Mouse (Mus musculus) v-Abl transformed pro-B cells (cell line): ENCODE measurements around the gene Katnbl1.
"Not testable (repeated sequence)": the region's sequence is repeated elsewhere in the genome, so short reads cannot be mapped to it uniquely, and the experiment has no call there.

Experiments used
- in situ Hi-C, 2 experiments: fragments of 400-800 bp; cut with MboI; formaldehyde crosslinking; loops; one replicate each; pipeline ENCODE4 v1.15.1; 2025; ENCODE audit not compliant: unreplicated experiment in 2 of 2

Gene Katnbl1

GRCm38 (mm10) chr2:112390843-112391242, 11.8 kb downstream of the Katnbl1 start:
- in situ Hi-C loops = loop anchor here (5.0 to 25.0 kb wide), 4 partner anchors 36 to 1446 kb away; partner anchors contain the start of genes Arhgap11a (in 1 of the 2) and Scg5 (in 1 of the 2)

- in situ Hi-C loops = loop anchor here (5.0 to 25.0 kb wide), 4 partner anchors 36 to 1446 kb away; partner anchors contain the start of genes Arhgap11a (in 1 of the 2) and Scg5 (in 1 of the 2)
Measured at GRCm38 (mm10) chr2:112391346-112392000, 12.5 kb downstream of the Katnbl1 start.

- in situ Hi-C loops = loop anchor here (5.0 to 25.0 kb wide), 4 partner anchors 35 to 1445 kb away; partner anchors contain the start of genes Arhgap11a (in 1 of the 2) and Scg5 (in 1 of the 2)
Measured at GRCm38 (mm10) chr2:112392689-112393088, 13.7 kb downstream of the Katnbl1 start.

GRCm38 (mm10) chr2:112393958-112394357, 14.9 kb downstream of the Katnbl1 start:
- in situ Hi-C loops = loop anchor here (5.0 to 25.0 kb wide), 4 partner anchors 33 to 1443 kb away; partner anchors contain the start of genes Arhgap11a (in 1 of the 2) and Scg5 (in 1 of the 2)

- in situ Hi-C loops = loop anchor here in 1 of 2 experiments (25.0 kb wide), 2 partner anchors 366 to 1441 kb away; partner anchors contain the start of genes Arhgap11a and Scg5
Measured at GRCm38 (mm10) chr2:112396649-112397048, 17.6 kb downstream of the Katnbl1 start.

DNA sequence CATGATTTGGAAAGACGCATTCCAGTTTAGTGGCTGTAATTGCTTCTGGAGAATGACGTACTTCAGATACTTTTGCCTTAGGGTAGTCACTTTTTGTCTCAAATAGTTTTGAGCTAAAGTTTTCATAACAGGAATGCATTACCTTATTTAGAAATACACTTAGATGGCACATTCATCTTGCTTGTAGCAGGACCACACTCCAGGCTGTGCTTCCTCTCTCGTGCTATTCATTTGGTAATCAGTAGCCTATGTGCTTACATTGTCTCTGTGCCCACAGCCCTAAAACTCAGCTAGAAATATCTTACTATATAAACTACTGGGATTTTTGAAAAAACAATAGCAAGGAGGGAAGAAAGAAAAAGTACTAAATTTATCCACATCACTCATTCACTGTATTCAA, 28.0 kb downstream of the Katnbl1 start:
- in situ Hi-C loops = no loop called here

- in situ Hi-C loops = loop anchor here in 1 of 2 experiments (5.0 kb wide), 1 partner anchor 33 kb away; no protein-coding TSS in a partner anchor
Measured at GRCm38 (mm10) chr2:112425308-112425707, 46.3 kb downstream of the Katnbl1 start.

GRCm38 (mm10) chr2:112428534-112428933, 49.5 kb downstream of the Katnbl1 start:
- in situ Hi-C loops = loop anchor here in 1 of 2 experiments (5.0 kb wide), 1 partner anchor 36 kb away; no protein-coding TSS in a partner anchor

GRCm38 (mm10) chr2:112429665-112430064, 50.7 kb downstream of the Katnbl1 start:
- in situ Hi-C loops = loop anchor here in 1 of 2 experiments (5.0 kb wide), 1 partner anchor 37 kb away; no protein-coding TSS in a partner anchor

- in situ Hi-C loops = no loop called here
Measured at GRCm38 (mm10) chr2:112430403-112430802, 51.4 kb downstream of the Katnbl1 start.

DNA sequence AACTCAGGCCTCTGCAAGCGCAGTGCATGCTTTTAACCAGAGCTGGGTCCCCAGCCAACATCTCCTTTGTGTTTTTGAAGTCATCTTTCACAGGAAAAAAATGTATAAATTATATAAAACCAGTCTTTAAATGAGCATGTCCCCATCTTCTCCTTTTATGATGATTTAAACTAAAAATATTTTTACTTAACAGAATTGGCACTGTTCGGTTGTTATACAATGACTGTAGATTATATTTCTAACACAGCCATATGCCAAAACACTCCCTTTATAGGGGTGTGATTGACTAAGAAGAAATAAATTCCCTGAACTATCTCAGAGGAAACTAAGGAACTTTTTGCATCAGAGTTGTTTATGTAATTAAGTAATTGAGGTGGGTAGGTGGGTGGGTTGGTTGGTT, 53.5 kb downstream of the Katnbl1 start:
- in situ Hi-C loops = no loop called here

GRCm38 (mm10) chr2:112433359-112433758, 54.3 kb downstream of the Katnbl1 start:
- in situ Hi-C loops = no loop called here

GRCm38 (mm10) chr2:112436292-112436691, 57.3 kb downstream of the Katnbl1 start:
- in situ Hi-C loops = loop anchor here in 1 of 2 experiments (5.0 kb wide), 1 partner anchor 44 kb away; no protein-coding TSS in a partner anchor

- in situ Hi-C loops = loop anchor here in 1 of 2 experiments (5.0 kb wide), 1 partner anchor 45 kb away; no protein-coding TSS in a partner anchor
Measured at GRCm38 (mm10) chr2:112437589-112437988, 58.6 kb downstream of the Katnbl1 start.

- in situ Hi-C loops = no loop called here
Measured at GRCm38 (mm10) chr2:112443491-112443890, 64.5 kb downstream of the Katnbl1 start.

DNA sequence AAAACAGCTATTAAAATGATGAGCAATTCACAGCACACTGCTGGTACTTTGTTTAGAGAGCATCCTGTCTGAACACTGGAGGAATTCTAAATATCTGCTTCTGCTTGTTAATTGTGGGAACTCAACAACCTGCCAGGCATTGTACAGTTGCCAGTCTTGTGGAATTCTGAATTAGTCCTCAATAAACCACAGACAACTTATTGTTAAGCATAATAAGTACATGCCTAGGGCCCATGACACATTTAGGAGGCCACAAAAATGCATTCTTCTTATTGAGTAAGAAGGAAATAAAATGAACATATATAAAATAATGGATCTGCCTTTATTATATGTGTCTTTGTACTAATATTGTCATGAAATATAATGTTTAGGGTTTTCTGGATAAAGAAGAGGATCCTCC, 66.5 kb downstream of the Katnbl1 start:
- in situ Hi-C loops = no loop called here

DNA sequence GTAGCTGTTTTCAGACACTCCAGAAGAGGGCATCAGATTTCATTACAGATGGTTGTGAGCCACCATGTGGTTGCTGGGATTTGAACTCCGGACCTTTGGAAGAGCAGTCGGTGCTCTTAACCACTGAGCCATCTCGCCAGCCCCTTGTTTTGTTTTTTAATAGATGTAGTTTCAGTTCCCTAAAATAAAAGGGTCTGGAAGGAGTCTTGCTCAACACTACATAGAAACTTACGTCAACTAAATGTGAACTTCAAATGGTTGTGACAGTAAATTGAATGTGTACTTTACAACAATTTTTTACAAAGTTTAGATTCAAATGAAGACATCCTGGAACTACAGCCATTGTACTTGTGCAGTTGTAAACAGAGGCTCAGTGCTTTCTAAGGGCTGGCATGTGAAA, 69.0 kb downstream of the Katnbl1 start:
- in situ Hi-C loops = not testable (repeated sequence)

- in situ Hi-C loops = no loop called here
Measured at GRCm38 (mm10) chr2:112448510-112449059, 69.6 kb downstream of the Katnbl1 start.

DNA sequence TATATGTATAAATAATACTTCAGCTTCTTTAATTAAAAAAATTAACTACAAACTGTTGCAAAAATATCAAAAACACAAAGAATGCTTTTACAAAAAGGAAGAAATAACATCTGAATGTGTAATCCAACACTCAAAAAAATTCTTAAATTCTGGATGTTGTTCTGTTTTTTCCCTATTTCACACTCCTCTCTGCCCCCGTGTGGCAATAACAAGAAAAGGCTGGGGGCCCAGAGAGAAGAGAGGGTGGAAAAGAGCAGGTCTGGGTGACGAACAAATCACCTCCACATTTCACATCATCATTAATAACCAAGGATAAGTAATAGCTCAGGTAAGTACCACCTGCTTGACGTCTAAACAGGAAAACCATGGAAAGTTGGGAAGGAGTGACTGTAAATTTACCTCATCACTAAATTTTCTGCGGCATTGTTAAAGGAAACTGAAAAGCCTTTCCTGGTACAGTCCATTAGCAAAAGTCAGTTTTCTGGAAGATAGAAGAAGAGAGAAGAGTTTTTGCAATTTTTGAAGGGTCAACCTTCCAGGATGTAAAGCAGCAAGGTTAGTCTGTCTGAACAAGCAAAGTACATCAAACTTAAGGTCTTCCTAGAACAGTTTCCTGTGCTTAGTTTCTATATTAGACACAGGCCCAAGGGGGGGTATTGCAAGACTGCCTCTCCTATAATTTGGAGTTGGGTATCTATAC, 70.7 kb downstream of the Katnbl1 start:
- in situ Hi-C loops = loop anchor here (5.0 to 10.0 kb wide), 2 partner anchors 185 to 187 kb away; partner anchors contain the start of genes Nop10 (in 2 of the 2), Gm21985 (in 1 of the 2) and Slc12a6 (in 1 of the 2)

- in situ Hi-C loops = loop anchor here (5.0 to 10.0 kb wide), 2 partner anchors 188 to 190 kb away; partner anchors contain the start of genes Nop10 (in 2 of the 2), Gm21985 (in 1 of the 2) and Slc12a6 (in 1 of the 2)
Measured at GRCm38 (mm10) chr2:112452513-112452912, 73.5 kb downstream of the Katnbl1 start.
